Mouse (Mus musculus) limb, embryonic 13.5 days (tissue): ENCODE measurements at regions not wholly inside any gene's neighbourhood (a gene's known extent, or its start where the extent isn't known, plus 50 kb on each side); places are given as distances from the start of the nearest gene placed in this dataset. TPM values are rescaled to one million over a fixed set of nuclear protein-coding genes. Genes with fewer than 3 reads are reported as not detected.

Experiments
- ATAC-seq: fragments of 200-750 bp; cut with Nextera tagmentation; 2 replicates; pipeline ENCODE4 v1.8.0; 2017; ENCODE audit warnings: low read depth, moderate number of reproducible peaks, moderate TSS enrichment; ENCODE audit not compliant: low FRiP score
- H3K27ac ChIP-seq: fragments of 300-500 bp; sonication (generic); 2 replicates; pipeline ENCODE4 v1.5.1; 2015; ENCODE audit warnings: inconsistent platforms, mild to moderate bottlenecking, moderate library complexity
- H3K27me3 ChIP-seq: fragments of 300-500 bp; sonication (generic); 2 replicates; pipeline ENCODE4 v1.6.1; 2015; ENCODE audit warnings: mild to moderate bottlenecking, inconsistent platforms
- H3K36me3 ChIP-seq: fragments of 300-500 bp; sonication (generic); 2 replicates; pipeline ENCODE4 v1.6.1; 2015; ENCODE audit warnings: inconsistent platforms, mild to moderate bottlenecking, moderate library complexity
- H3K4me1 ChIP-seq: fragments of 300-500 bp; sonication (generic); 2 replicates; pipeline ENCODE4 v1.6.1; 2015; ENCODE audit warnings: inconsistent platforms
- H3K4me2 ChIP-seq: fragments of 300-500 bp; sonication (generic); replicated peaks from 2 replicates; pipeline ENCODE4 v1.6.1; 2015; ENCODE audit warnings: inconsistent platforms, mild to moderate bottlenecking, moderate library complexity
- H3K4me3 ChIP-seq: fragments of 300-500 bp; sonication (generic); 2 replicates; pipeline ENCODE4 v1.5.1; 2015; ENCODE audit warnings: moderate library complexity, mild to moderate bottlenecking, inconsistent platforms
- H3K9ac ChIP-seq: fragments of 300-500 bp; sonication (generic); 2 replicates; pipeline ENCODE4 v1.6.1; 2015; ENCODE audit warnings: mild to moderate bottlenecking, inconsistent platforms
- H3K9me3 ChIP-seq: fragments of 300-500 bp; sonication (generic); 2 replicates; pipeline ENCODE4 v1.6.1; 2016; ENCODE audit warnings: inconsistent platforms
- WGBS: fragments of 180-500 bp; shearing (Covaris S2); methylation state at CpG from one replicate; pipeline ENCODE4 v1.1.7; 2015; 5-methylcytosine and 5-hydroxymethylcytosine counted together
- microRNA-seq: library from miRNA; unstranded; fragments of <30 nt; microRNA quantifications from one replicate; pipeline ENCODE4, GENCODE M21; 2016

DNA sequence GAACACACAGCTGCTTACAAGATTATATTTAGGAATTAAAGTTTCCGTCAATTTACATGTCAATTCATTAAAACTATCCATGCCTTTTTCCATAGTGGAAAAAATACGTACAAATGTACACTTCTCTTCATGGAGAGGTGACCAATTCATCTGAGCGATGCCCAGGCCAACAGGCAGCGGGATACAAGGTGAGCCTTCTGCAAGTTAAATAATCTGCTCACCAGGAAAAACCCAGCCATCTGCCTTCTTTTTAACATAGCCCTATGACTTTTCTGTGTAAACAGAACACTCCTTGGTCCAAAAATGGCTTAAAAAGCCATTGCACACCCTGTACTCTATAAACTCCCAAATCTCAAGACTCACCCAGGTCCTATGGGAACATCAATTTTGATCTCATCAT lies 51.5 kb upstream of the Cypt12 start:
- Histone ChIP-seq H3K4me3 (no peak overlapping the region), H3K4me1 (no peaks in the 10 kb centered on the region), H3K9me3 (no peaks in the 10 kb centered on the region), H3K36me3 (no peaks in the 10 kb centered on the region), H3K4me2 (no peak overlapping the region), H3K27ac (no peak overlapping the region), H3K9ac (no peak overlapping the region), H3K27me3 (no peaks in the 10 kb centered on the region)
- ATAC-seq: no peak
- WGBS: 93% methylated on average over 4 of the region's 4 CpGs

Small RNA genes in the stretch of these regions (microRNA-seq; reads per million reads assigned to microRNA genes)
- not detected for gene Mir124a-2
